Mouse (Mus musculus) spleen, adult 2 months (tissue): ENCODE measurements around the gene Lnp1. TPM values are rescaled to one million over a fixed set of nuclear protein-coding genes. Genes with fewer than 3 reads are reported as not detected.

ENCODE experiments used
- DNase-seq, 2 experiments: peaks; one replicate each; pipeline versions ENCODE4 v3.0.0 to v3.0.0-alpha.2; 2012 to 2021; ENCODE audit warnings: low spot score in 2 of 2, low read depth in 1 of 2
- H3K27ac ChIP-seq: fragments of 200-500 bp; 2 replicates; pipeline ENCODE4 v1.5.1; 2012; ENCODE audit warnings: low read length, inconsistent platforms; ENCODE audit not compliant: insufficient read depth
- H3K27me3 ChIP-seq: fragments of 200-500 bp; 2 replicates; pipeline ENCODE4 v1.6.1; 2012; ENCODE audit warnings: mild to moderate bottlenecking, moderate library complexity, low read length, inconsistent platforms; ENCODE audit not compliant: control insufficient read depth, insufficient read depth
- H3K36me3 ChIP-seq: fragments of 200-500 bp; 2 replicates; pipeline ENCODE4 v1.6.1; 2012; ENCODE audit warnings: mild to moderate bottlenecking, low read length, inconsistent platforms; ENCODE audit not compliant: control insufficient read depth, insufficient read depth
- H3K4me1 ChIP-seq: fragments of 200-500 bp; 2 replicates; pipeline ENCODE4 v1.6.1; 2011; ENCODE audit warnings: inconsistent platforms; ENCODE audit not compliant: control insufficient read depth, insufficient read depth, insufficient read length
- H3K4me3 ChIP-seq: fragments of 200-500 bp; 2 replicates; pipeline ENCODE4 v1.5.1; 2011; ENCODE audit warnings: mild to moderate bottlenecking, inconsistent platforms; ENCODE audit not compliant: insufficient read depth, insufficient read length; ENCODE audit errors: extremely low read depth
- CTCF ChIP-seq: fragments of 200-500 bp; IDR thresholded peaks from 2 replicates; pipeline ENCODE4 v1.5.1; 2011; ENCODE audit warnings: mild to moderate bottlenecking, inconsistent platforms; ENCODE audit not compliant: insufficient read depth, insufficient read length, insufficient replicate concordance; ENCODE audit errors: extremely low read depth
- POLR2A ChIP-seq: fragments of 200-500 bp; IDR thresholded peaks from 2 replicates; pipeline ENCODE4 v1.6.1; 2011; ENCODE audit warnings: low read depth, low read length, inconsistent platforms
- WGBS: fragments of 180-500 bp; shearing (Covaris S2); methylation state at CpG from one replicate; pipeline ENCODE4 v1.1.7; 2018; 5-methylcytosine and 5-hydroxymethylcytosine counted together
- polyA plus RNA-seq: library from polyadenylated mRNA; depleted of rRNA; stranded (reverse); fragments of >200 nt; gene quantifications from 2 replicates; pipeline ENCODE4 v1.2.3, GENCODE M21; 2012; rRNA removed

Gene Lnp1
- polyA plus RNA-seq, 1 experiment = not detected

DNA sequence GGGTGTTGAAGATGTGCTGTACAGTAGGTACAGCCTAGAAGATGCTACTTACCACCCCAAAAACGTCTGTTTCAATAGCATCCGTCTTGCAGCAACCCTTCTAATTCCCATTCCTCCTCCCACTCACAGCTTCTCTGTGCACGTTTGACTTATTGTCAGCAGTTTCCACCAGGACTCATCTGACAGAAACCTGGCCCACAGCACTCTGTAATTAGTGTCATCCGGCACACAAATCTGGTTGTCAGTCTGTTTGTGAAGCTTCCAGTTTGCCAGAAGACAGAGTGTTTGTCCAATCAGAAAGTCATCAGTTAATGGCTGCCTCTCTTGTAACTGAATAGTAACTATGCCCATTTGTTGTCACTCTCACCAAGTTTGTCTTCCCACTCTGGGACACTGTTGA is 60.3 kb downstream of the Lnp1 start:
- no peak overlapping the region for H3K4me3 ChIP-seq
- no peaks in the 10 kb centered on the region for H3K27me3 ChIP-seq
- H3K36me3 ChIP-seq = no peaks in the 10 kb centered on the region
- 78% methylated on average over 4 of the region's 4 CpGs for WGBS
- H3K27ac ChIP-seq = no peak overlapping the region
- TF ChIP-seq CTCF (no peak), POLR2A (no peak)
- DNase-seq = no peak
- no peaks in the 10 kb centered on the region for H3K4me1 ChIP-seq

Other genes with a start within 250 kb of the Lnp1 start
- gene Tfg, start 210.6 kb downstream of the Lnp1 start, polyA plus RNA-seq = 36.5 and 41.5 TPM in 2 replicates
- gene Adgrg7, start 132.2 kb downstream of the Lnp1 start, polyA plus RNA-seq = 0.02 and 0.04 TPM in 2 replicates
- gene Tmem45a, start 41.9 kb downstream of the Lnp1 start, polyA plus RNA-seq = 0.16 and 0.26 TPM in 2 replicates
- gene Tmem45a2, start 143.3 kb upstream of the Lnp1 start, polyA plus RNA-seq = not detected in 2 replicates
- gene Tomm70a, start 193.6 kb upstream of the Lnp1 start, polyA plus RNA-seq = 5.6 and 8.7 TPM in 2 replicates
- gene Nit2, start 239.3 kb upstream of the Lnp1 start, polyA plus RNA-seq = 7.1 and 9.1 TPM in 2 replicates